Mouse (Mus musculus) embryo, embryonic 10.5 days (tissue): ENCODE measurements at regions not wholly inside any gene's neighbourhood (a gene's known extent, or its start where the extent isn't known, plus 50 kb on each side); places are given as distances from the start of the nearest gene placed in this dataset.

Source experiments
- DNase-seq: peaks from one replicate; pipeline ENCODE4 v3.0.0-alpha.2; 2015; ENCODE audit warnings: low spot score

GRCm38 (mm10) chr12:109272101-109272500 lies 180.5 kb upstream of the Dlk1 start:
- DNase-seq = no peak

GRCm38 (mm10) chr12:109314850-109315249 lies 137.8 kb upstream of the Dlk1 start:
- peak; percentile 69 for DNase-seq

DNA sequence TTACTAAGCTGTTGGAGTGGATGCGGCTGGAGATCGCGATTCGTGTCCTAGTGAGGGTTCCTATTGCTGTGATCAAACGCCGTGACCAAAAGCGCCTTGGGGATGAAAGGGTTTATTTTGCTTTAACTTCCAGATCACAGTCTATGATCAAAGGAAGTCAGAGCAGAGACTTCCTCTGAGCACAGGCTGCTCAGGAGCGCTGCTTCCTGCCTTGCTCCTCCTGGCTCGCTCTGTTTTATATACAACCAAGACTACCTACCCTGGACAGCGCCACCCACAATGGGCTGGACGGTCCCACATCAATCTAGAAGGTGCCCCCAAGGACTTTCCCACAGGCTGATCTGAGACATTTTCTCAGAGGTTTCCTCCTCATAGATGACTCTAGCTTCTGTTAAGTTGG lies 126.6 kb upstream of the Dlk1 start:
- peak; percentile 5 for DNase-seq

- DNase-seq = no peak
These were observed 81.3 kb upstream of the Dlk1 start for GRCm38 (mm10) chr12:109371327-109371726.

GRCm38 (mm10) chr12:109385794-109386193 lies 66.8 kb upstream of the Dlk1 start:
- DNase-seq = no peak

DNA sequence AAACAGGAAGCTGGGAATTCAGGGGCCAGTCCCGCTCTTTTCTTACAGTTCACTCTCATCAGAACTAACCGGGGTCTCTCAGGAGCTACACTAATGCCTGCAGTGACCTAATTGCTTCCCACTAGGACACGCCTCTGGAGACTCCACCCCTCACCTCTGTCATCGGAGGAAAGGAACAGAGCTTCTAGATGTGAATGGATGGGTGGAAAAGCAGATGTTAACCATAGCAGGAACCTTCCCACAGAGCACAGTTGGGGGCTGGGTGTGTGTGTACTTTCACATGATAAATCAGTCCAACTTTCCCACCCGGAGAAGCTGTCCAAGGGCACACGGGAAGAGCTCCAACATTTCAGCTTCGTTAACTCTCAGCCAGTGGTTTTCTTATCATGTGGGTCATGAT lies 63.8 kb upstream of the Dlk1 start:
- no peak for DNase-seq

GRCm38 (mm10) chr12:109390388-109390920 lies 62.2 kb upstream of the Dlk1 start:
- no peak for DNase-seq

- DNase-seq = no peak
These were observed 61.6 kb upstream of the Dlk1 start for GRCm38 (mm10) chr12:109390978-109391377.

GRCm38 (mm10) chr12:109393326-109393725 lies 59.3 kb upstream of the Dlk1 start:
- DNase-seq = no peak

- DNase-seq = peak; percentile 87
These were observed 58.8 kb upstream of the Dlk1 start for GRCm38 (mm10) chr12:109393795-109394194.

GRCm38 (mm10) chr12:109394396-109394795 lies 58.2 kb upstream of the Dlk1 start:
- no peak for DNase-seq

DNA sequence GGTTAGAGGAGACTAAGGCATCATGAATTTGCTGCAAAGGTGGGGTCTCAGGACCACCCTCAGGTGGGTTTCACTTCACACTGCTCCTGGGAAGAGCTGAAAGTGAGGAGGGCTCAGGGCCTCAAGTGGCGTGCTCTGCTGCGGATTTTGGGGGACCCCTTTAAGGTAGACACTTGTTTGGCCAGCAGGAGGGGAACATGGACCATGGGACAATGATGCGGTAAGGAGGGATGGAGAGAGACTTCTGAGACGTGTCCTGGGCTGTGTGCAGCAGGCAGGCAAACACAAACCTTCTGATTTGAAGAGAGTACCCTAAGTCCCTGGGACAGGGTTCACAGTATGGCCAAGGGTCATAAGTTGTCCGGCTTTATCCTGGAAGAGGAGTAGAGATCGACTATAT lies 56.0 kb upstream of the Dlk1 start:
- no peak for DNase-seq

DNA sequence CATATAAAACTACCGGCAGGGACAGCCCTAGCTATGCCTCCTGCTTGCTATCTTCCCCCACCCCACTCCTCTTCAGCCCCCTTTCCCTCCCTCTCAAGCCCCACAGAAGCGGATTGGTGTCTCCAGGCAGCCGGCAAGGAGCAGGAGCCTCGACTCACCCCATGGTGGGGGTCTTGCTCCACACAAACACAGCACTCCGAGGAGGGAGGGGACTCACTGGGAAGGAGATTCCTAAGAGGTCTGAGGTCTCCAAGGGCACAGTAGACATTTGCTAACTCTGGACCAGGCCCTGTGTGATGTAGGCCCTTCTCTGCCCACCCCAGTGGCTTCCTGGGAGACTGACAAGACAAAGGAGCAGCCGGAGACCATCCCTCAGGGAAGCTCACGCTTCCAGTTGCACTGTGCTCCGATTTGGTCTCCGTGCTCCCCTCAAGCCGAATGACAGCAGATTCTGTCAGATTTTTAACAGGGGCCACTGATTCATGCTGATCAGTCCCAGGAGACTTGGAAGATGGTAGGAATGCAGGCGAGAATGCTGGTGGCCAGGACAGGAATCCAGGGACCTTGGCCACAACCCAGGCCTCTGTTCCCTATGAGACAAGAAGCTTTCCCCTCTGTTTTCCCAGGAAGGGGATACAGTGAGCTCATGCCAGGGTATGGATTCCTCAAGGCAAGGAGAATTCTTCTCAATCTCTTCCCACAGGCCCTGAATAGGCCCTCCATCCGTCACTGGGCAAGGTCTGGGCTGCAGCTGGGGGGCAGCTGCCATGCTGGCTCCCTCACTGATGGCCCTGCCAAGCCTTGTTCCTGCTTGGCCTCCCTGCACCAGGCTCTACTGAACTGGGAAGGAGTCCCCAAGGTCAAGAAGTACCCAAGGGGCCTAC lies 55.2 kb upstream of the Dlk1 start:
- no peak for DNase-seq

- no peak for DNase-seq
These were observed 54.1 kb upstream of the Dlk1 start for GRCm38 (mm10) chr12:109398473-109398872.

- DNase-seq = peak; percentile 54
These were observed 53.7 kb upstream of the Dlk1 start for GRCm38 (mm10) chr12:109398951-109399350.

GRCm38 (mm10) chr12:109399591-109399990 lies 53.0 kb upstream of the Dlk1 start:
- DNase-seq = peak; percentile 33

DNA sequence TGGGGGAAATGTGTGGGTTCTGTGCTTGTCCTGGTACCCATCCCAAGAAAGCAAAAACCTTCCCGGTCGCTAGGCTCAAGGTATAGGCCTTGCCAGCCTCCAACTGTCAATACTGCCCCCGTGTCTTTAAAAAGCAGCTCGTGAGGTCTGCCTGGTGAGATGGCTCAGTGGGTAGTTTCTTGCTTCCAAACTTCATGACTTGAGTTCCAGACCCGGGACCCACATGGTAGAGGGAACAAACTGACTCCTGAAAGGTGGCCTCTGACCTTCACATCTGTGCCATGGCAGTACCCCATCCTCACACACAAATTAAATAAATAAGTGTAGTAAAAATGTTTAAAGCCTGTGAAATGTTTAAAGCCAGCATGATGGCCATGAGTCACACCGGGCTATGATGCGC lies 52.6 kb upstream of the Dlk1 start:
- DNase-seq = peak; percentile 3

GRCm38 (mm10) chr12:109400936-109401586 lies 51.6 kb upstream of the Dlk1 start:
- peak; percentile 74 for DNase-seq

GRCm38 (mm10) chr12:109401696-109402095 lies 50.9 kb upstream of the Dlk1 start:
- DNase-seq = no peak

- peak; percentile 55 for DNase-seq
These were observed 50.4 kb upstream of the Dlk1 start for GRCm38 (mm10) chr12:109402226-109402625.
